Mouse (Mus musculus): ENCODE results near the gene Ska3.

- TF ChIP-seq ZC3H11A (IDR thresholded peaks at IDR 0.05; ENCODE audit: borderline replicate concordance, low read depth, low read length), result no peak
- no peak for TF ChIP-seq HCFC1 (IDR thresholded peaks at IDR 0.05; ENCODE audit: borderline replicate concordance, insufficient read depth, low read length)
- TF ChIP-seq CHD2 (IDR thresholded peaks at IDR 0.05; ENCODE audit: low read depth, low read length), result no peak
- TF ChIP-seq MAFK (IDR thresholded peaks at IDR 0.05; ENCODE audit: insufficient read depth, low read depth, low read length), result no peak
- TF ChIP-seq ZNF384 (IDR thresholded peaks at IDR 0.05; ENCODE audit: low read depth, low read length), result no peak
Measured at GRCm38 (mm10) chr14:57797551-57797950, 28.4 kb downstream of the Ska3 start.

Data from ES-E14 (cell line).